Mouse (Mus musculus): Measurements from ENCODE around the gene Plagl2. TPM values are rescaled to one million over a fixed set of nuclear protein-coding genes. Genes with fewer than 3 reads are reported as not detected.

Plagl2 gene
- polyA plus RNA-seq, 1 experiment, result 29.3 TPM

DNA sequence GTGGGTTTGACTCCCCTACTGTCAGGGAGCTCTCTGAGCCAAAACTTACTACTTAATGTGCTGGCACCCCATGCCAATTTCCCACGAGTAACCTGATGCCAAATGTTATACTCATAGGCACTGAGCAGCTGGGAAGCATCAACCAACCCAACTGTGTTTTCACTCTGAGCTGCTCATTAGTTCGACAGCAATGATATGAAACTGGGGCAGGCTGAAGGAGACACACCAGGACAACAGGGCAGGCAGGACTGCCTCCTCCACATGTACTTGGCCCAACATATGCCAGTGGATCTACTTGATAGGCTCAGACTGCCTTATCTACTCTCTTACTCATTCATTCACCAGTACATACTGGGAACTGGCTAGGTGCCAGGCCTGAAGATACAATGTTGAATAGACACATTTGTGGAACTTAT is 55.0 kb downstream of the Plagl2 start:
- no peak for DNase-seq
- Histone ChIP-seq H3K27me3 (ENCODE audit: control insufficient read depth, insufficient read depth, low read length) (no peaks in the 10 kb centered on the region), H3K27ac (ENCODE audit: control insufficient read depth, insufficient read depth, low read length) (no peak overlapping the region), H3K4me1 (replicated peaks; ENCODE audit: control insufficient read depth, insufficient read depth, low read length) (no peaks in the 10 kb centered on the region), H3K36me3 (ENCODE audit: control insufficient read depth, insufficient read depth, low read length) (peaks cover 21% of the 10 kb centered on the region), H3K4me3 (ENCODE audit: control insufficient read depth, insufficient read depth, low read length) (no peak overlapping the region)
- 94% methylated on average over 2 of the region's 2 CpGs for whole genome bisulfite sequencing
- TF ChIP-seq CTCF (IDR thresholded peaks at IDR 0.05; ENCODE audit: borderline replicate concordance, control insufficient read depth, extremely low read depth, insufficient read depth, low read length, poor library complexity), result no peak
- TF ChIP-seq POLR2A (IDR thresholded peaks at IDR 0.05; ENCODE audit: control insufficient read depth, extremely low read depth, insufficient read depth, low read length, poor library complexity), result no peak

DNA sequence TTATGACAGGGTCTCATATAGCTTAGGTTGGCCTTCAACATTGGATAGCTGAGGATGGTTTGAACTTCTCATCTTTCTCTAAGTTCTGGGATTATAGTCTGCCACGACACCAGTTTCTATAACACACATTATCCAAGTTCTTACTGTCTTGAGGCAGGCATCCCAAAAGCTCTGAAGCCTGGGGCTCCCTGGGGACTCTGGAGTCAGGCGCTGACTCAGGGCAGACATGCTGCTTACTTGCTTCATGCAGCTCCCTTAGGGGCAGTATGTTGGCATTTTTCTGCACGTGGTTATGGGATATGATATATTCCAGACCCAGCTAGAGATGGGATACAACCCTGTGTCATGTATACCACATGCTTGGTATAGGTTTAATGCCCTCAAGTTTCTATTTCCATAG is 61.3 kb downstream of the Plagl2 start:
- no peak for DNase-seq
- Histone ChIP-seq H3K36me3 (ENCODE audit: control insufficient read depth, insufficient read depth, low read length) (peaks cover 7% of the 10 kb centered on the region; the same call in 1 of the 2 replicates), H3K4me1 (replicated peaks; ENCODE audit: control insufficient read depth, insufficient read depth, low read length) (no peaks in the 10 kb centered on the region), H3K27ac (ENCODE audit: control insufficient read depth, insufficient read depth, low read length) (no peak overlapping the region), H3K27me3 (ENCODE audit: control insufficient read depth, insufficient read depth, low read length) (no peaks in the 10 kb centered on the region), H3K4me3 (ENCODE audit: control insufficient read depth, insufficient read depth, low read length) (no peak overlapping the region)
- WGBS, result 96% methylated on average over 3 of the region's 3 CpGs
- no peak for TF ChIP-seq CTCF (IDR thresholded peaks at IDR 0.05; ENCODE audit: borderline replicate concordance, control insufficient read depth, extremely low read depth, insufficient read depth, low read length, poor library complexity)
- TF ChIP-seq POLR2A (IDR thresholded peaks at IDR 0.05; ENCODE audit: control insufficient read depth, extremely low read depth, insufficient read depth, low read length, poor library complexity), result no peak

DNA sequence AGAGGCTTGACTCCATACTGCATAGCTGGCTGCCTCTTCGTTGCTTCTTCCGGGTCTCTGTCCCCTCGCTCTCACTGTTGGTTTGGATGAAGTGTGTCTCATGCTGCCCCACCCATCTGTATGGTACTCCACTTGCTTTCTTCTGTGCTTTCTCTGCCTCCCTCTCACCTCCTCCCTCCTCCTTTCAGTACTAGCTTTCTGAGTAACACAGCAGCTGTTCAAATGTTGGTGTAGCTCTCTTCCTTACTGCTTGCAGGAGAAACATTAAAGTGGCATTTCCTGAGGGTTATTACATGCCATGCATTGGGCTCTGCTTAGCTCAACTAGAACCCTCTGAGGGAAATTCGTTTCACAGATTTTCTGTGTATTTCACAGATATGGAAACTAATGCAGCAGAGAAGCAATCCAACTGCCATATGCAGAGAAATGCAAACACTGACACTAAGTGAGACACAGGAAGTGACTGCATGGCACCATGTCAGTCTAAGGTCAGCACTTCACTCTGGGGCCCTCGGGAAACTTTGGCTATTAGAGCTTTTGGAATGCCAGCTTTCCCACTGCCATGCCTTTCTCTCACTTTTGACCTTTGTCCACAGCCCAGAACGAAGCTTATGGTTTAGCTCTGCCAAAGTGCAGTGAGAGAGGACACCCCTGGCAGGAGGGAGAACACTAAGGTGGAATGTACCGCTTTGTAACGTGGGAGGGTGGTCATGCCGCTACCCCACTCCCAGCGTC is 61.9 kb downstream of the Plagl2 start:
- H3K4me1 ChIP-seq (replicated peaks; ENCODE audit: control insufficient read depth, insufficient read depth, low read length), result no peaks in the 10 kb centered on the region
- H3K27ac ChIP-seq (ENCODE audit: control insufficient read depth, insufficient read depth, low read length), result no peak overlapping the region
- H3K27me3 ChIP-seq (ENCODE audit: control insufficient read depth, insufficient read depth, low read length), result no peaks in the 10 kb centered on the region
- DNase-seq, result no peak
- H3K36me3 ChIP-seq (ENCODE audit: control insufficient read depth, insufficient read depth, low read length), result peaks cover 7% of the 10 kb centered on the region; the same call in 1 of the 2 replicates
- TF ChIP-seq CTCF (IDR thresholded peaks at IDR 0.05; ENCODE audit: borderline replicate concordance, control insufficient read depth, extremely low read depth, insufficient read depth, low read length, poor library complexity) (no peak), POLR2A (IDR thresholded peaks at IDR 0.05; ENCODE audit: control insufficient read depth, extremely low read depth, insufficient read depth, low read length, poor library complexity) (no peak)
- WGBS, result 93% methylated on average over 10 of the region's 10 CpGs
- H3K4me3 ChIP-seq (ENCODE audit: control insufficient read depth, insufficient read depth, low read length), result no peak overlapping the region

Other genes starting within 250 kb of the Plagl2 start
- 68.0 and 93.1 TPM in 2 replicates for gene Pdrg1, start 226.0 kb downstream of the Plagl2 start, polyA plus RNA-seq (2012; rRNA removed)
- gene Xkr7, start 209.6 kb downstream of the Plagl2 start, polyA plus RNA-seq (2012; rRNA removed), result 0.06 and 0.16 TPM in 2 replicates
- gene Ccm2l, start 175.5 kb downstream of the Plagl2 start, polyA plus RNA-seq (2012; rRNA removed), result 4.9 and 9.2 TPM in 2 replicates
- gene Hck, start 133.0 kb downstream of the Plagl2 start, polyA plus RNA-seq (2012; rRNA removed), result 14.6 and 22.1 TPM in 2 replicates
- 42.5 and 43.9 TPM in 2 replicates for gene Tm9sf4, start 80.1 kb downstream of the Plagl2 start, polyA plus RNA-seq (2012; rRNA removed)
- gene Tspyl3, start 16.0 kb downstream of the Plagl2 start, polyA plus RNA-seq (2012; rRNA removed), result 44.6 and 45.4 TPM in 2 replicates
- 30.2 and 30.8 TPM in 2 replicates for gene Pofut1, start 107 bp upstream of the Plagl2 start, polyA plus RNA-seq (2012; rRNA removed)
- 13.0 and 15.7 TPM in 2 replicates for gene Kif3b, start 50.0 kb upstream of the Plagl2 start, polyA plus RNA-seq (2012; rRNA removed)
- 30.1 and 36.3 TPM in 2 replicates for gene Asxl1, start 104.4 kb upstream of the Plagl2 start, polyA plus RNA-seq (2012; rRNA removed)

Data from thymus, adult 2 months (tissue).